Mouse (Mus musculus): ENCODE data around the gene Unc45a.

The Unc45a gene

DNA sequence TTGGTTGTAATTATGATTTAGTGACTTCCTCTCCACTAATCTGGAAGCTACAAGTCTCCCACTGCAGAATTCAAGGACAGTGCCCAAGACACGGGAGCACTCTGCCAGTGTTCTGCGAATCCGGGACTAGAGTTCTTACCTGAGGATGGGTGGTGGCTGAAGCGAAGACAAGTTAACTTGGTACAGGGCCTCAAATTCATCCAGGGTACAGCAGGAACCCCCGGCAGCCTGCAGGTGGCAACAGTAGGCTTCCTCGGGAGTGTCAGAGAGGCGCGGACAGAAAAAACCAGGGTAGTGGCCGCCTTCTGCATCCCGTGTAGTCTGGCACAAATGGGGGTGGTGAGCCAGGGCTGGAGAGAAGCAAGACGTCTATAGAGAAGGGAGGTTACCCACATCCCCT, at the start of gene Unc45a:
Gene Unc45a (minus strand): TSS at position 213 of the 400 bp plus-strand sequence.
- peak; percentile 92 for DNase-seq (ENCODE audit: low read depth, low spot score)

DNA sequence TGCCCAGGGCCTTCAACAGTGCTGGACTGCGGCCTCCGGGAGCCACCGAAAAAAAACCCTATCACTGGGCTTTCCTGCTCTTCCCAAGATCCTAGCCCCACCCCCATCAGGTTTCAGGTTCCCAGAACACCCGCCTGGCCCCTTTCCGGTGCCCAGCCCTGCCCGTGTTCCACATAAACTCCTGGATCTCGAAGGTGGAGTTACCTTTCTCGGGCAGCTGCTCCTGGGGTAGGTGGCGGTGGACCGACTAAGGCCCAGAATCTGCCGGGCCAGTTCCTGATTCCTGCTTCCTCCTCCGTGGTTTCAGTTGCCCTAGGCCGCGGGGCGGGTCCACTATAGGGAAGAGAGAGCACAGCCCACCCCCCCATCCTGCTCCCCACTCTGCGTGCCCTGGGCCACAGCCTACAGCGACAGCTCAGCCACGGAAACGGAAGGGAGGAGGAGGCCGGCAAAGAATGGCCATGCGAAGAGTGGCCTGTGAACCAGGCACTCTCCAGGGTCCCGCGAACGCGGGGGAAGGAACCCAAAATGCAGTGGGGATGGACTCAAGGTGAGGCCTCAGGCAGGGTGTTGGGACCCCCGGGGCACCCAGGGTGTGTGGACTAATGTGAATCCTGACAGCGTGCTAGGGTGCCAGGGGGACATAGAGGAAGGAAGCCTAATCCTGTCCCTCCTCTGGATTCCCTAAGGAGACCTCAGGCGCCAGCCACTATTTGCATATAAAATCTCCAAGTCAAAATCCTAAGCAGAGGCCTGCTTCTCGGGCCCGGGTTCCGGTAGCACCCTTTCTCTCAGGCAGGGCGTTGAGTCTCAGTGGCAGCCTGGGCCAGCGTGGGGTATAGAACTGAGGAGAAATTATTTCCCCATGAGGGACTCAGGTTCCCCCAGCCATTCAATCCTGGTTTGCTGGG, 47.1 kb upstream of the Unc45a start, which contains the start of gene Fes:
Gene Fes (minus strand): TSS at position 314 of the 911 bp plus-strand sequence.
- peak; percentile 47 for DNase-seq (ENCODE audit: low read depth, low spot score)

DNA sequence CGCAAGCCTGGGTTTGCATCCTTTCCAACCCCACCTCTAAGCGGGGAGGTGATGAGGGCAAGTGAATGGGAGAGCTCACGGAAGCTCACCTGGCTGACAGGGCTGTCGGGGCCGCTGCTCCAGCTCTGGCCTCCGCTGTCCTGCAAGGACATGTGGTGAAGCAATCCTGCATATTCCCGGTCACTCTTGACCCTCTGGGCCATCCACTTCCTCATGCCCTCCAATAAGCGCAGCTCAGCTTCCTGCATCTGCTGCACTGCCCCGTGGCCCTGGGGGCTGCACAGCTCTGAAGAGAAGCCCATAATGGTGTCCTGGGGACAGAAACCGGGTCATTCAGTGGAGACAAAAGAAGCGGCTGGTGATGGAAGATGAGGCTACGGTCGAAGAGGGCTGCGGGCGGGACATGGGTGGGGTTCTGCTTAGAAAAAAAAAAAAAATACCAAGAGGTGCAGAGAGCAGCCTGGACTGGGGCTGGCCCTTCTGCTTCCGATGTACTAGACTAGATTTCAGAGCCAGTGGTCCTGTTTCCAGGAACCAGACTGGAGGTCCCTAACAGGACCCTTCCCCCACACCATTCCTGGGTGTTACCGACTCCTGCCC, 46.3 kb upstream of the Unc45a start:
- DNase-seq (ENCODE audit: low read depth, low spot score), result no peak

GRCm38 (mm10) chr7:80386235-80386930, 45.6 kb upstream of the Unc45a start:
- DNase-seq (ENCODE audit: low read depth, low spot score), result peak; percentile 92

DNA sequence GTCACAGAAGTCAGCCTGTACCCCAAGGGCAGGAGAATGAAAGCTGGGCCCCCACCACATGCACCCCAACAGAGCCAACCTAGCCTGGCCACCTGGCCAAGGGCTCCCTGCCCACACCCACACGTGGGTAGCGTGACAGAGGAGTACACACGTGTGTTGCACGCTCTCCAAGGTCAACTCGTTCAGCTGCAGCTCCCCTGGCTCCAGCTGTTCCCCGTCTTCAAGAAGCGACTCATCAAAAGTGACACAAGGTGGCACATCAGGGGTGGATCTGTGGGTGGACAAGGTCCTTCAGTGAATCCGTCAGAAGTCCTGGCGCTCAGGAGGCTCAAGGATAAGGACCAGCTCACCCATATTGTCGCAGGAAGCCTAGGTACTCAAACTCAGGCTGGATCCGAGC, 42.1 kb upstream of the Unc45a start:
- no peak for DNase-seq (ENCODE audit: low read depth, low spot score)

DNA sequence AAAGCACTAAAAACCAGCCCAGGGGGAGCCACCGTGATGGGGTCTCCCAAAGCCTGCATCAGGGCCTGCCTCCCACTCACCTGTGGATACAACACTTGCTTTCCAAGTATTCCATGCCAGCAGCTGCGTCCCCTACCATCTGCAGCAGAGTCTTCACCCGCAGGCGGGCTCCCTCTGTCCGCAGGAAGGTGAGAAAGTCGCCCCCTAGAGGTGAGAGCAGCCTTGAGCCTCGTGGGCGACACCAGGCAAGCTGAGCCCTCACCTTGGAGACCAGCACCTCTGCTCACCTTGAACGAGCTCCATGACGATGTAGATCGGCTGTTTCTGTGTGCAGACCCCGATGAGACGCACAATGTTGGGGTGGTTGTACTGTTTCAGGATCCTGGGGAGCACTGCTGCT, 38.7 kb upstream of the Unc45a start:
- DNase-seq (ENCODE audit: low read depth, low spot score), result peak; percentile 38

DNA sequence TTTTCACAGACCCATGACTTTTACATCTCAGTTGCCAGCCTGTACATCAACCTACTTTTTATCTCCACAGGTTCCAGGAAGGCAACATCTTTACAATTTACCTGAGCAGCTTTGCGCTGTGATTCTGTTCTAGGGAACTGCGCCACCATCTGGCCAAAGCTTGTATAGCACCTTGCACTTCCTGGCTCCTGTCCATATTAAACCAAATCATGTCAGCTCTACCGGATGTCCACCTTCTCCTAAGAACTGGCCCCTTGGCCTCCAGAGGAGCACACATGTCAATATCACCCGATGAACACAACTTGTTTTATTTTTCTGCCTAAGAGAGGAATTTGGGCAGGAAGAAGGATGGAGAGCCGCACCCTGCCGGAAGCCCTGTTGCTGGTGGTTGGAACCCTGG, 36.7 kb upstream of the Unc45a start:
- peak; percentile 81 for DNase-seq (ENCODE audit: low read depth, low spot score)

GRCm38 (mm10) chr7:80376192-80376591, 35.4 kb upstream of the Unc45a start:
- no peak for DNase-seq (ENCODE audit: low read depth, low spot score)

DNA sequence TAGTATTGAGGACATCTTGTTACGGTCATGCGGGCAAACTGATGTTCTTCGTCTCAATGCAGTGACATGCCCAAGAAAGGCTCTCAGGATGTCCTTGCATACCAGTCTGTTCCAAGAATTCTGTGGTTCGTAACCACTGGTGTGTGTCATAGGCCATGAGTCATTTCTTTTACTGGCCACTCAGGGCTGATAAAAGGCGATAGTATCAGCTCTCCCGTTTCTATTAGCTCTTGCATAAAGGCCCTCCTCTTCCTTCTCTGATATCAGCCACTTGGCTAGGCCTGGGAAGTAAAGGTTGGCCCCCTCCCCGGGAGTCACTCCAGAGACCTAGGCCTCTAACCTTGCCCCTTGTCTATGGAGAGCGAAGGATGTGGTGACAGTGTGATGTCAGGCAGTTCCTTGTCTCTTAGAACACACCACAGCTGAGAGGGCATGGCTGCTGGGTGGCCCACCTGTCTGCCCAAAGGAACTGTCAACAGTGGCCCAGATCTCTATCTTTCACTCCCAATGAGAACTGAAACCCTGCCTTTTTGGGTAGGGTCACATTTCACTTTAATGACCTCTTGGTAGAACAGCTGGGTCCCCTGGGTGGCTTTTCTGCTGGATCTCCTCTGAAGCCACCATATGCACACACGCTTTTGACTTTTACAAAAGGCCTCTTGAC, 34.7 kb upstream of the Unc45a start:
- DNase-seq (ENCODE audit: low read depth, low spot score), result no peak

DNA sequence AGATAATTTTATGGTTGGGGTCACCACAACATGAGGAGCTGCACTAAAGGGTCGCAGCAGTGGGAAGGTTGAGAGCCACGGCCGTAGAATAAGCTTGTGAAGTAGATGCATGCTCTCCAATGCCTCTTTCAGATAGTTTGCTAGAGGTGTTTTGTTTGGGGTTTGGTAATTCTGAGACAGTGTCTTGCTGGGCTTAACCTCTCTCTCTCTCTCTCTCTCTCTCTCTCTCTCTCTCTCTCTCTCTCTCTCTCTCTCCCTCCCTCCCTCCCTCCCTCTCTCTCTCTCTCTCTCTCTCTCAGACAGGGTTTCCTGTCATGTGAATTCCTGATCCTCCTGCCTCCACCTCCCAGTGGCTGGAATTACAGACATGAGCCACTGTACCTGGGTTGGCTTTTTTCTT, 33.9 kb upstream of the Unc45a start:
- no peak for DNase-seq (ENCODE audit: low read depth, low spot score)

DNA sequence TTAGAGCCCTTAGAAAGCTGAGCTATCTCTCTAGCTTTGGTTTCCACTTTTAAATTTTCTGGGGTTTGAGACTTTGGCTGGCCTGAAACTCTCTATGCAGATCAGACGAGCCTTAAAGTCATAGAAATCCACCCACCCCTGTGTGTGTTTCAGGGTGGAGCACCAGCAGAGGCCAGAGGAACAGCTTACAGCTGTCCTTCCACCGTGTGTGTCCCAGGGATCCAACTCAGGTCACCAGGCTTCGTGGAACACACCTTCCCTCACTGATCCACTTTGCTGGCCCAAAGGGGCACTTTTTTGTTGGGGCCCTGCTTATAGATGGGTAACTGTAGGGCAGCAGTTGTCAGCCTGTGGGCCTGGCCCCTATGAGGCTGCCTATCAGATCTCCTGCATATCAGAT, 33.5 kb upstream of the Unc45a start:
- DNase-seq (ENCODE audit: low read depth, low spot score), result no peak

DNA sequence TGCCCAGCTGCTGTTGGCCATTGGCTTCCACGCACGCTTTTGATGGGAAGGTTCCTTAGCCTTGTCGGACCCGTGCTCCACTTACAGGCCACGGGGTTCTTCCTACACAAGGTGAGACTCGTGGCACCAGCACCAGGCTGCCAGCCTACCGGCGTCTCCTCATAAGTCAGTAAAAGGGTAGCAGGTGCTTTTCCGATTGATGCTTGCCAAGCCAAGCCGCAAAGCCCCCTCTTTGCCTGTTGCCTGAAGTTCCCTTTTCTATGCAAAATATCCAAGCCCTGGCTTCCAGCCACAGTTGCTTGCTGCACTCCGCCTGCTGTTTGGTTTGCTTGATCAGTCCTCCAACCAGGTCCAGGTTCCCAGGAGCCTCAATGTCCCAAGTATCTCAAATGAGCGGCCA, 33.0 kb upstream of the Unc45a start:
- no peak for DNase-seq (ENCODE audit: low read depth, low spot score)

GRCm38 (mm10) chr7:80373352-80373751, 32.5 kb upstream of the Unc45a start:
- DNase-seq (ENCODE audit: low read depth, low spot score), result no peak

- no peak for DNase-seq (ENCODE audit: low read depth, low spot score)
Observed at GRCm38 (mm10) chr7:80372667-80373066, 31.9 kb upstream of the Unc45a start.

GRCm38 (mm10) chr7:80372166-80372565, 31.4 kb upstream of the Unc45a start:
- DNase-seq (ENCODE audit: low read depth, low spot score), result no peak

- DNase-seq (ENCODE audit: low read depth, low spot score), result peak; percentile 88
Observed at GRCm38 (mm10) chr7:80371041-80371751, 30.4 kb upstream of the Unc45a start, which contains the start of gene Man2a2. Gene Man2a2, minus strand, starts transcription at chr7:80371375.

- peak; percentile 95 for DNase-seq (ENCODE audit: low read depth, low spot score)
Observed at GRCm38 (mm10) chr7:80370649-80371040, 29.8 kb upstream of the Unc45a start.

DNA sequence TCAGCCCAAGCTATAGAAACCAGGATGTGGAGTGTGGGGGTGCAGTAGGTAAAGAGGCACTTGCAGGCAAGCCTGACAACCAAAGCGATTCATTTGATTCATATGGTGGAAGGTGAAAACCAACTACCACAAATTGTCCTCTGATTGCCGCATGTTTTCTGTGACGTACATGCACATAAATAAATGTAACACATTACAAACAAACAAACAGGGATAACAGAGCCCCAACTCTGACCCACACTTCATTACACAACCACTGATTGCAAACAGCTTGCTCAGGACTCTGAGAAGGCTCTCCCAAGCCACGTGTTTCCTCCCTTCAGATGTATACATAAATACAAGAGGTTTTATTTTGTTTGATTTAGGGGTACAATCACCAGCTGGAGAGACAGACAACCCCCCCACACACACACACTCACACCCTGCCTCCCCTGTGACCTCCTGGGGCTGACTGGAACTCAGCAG, 29.2 kb upstream of the Unc45a start:
- DNase-seq (ENCODE audit: low read depth, low spot score), result peak; percentile 51

DNA sequence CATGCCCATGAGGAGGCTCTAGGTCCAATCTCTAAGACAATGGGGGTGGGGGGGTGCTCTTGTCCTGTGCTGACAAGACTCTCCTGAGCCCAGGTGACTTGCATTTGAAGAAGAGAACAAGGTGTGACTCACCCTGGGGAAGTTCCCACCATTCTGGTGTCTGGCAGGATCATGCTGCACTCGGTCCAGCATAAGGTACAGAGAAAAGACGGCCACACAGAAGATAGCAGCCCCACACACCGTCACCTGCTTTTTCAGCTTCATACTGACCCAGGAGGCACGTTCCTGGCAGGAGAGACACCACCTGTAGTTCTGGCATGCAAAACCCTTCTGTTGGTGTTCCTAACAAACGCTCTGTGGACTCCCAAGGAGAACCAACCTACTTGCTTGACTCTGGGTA, 28.7 kb upstream of the Unc45a start:
- peak; percentile 71 for DNase-seq (ENCODE audit: low read depth, low spot score)

GRCm38 (mm10) chr7:80368635-80369421, 28.0 kb upstream of the Unc45a start:
- DNase-seq (ENCODE audit: low read depth, low spot score), result peak; percentile 51

Measured in brain, adult 2 months (tissue).